Mouse (Mus musculus): Measurements from ENCODE around the gene Vps35l.

GRCm38 (mm10) chr7:118788481-118788880 is 48.5 kb downstream of the Vps35l start:
- TF ChIP-seq TAL1 (conservative IDR thresholded peaks at IDR 0.05; ENCODE audit: low read depth, low read length): no peak
- TF ChIP-seq CTCF (IDR thresholded peaks at IDR 0.05; ENCODE audit: low read depth, low read length): no peak
- TF ChIP-seq GATA1 (IDR thresholded peaks at IDR 0.05; ENCODE audit: borderline replicate concordance, low read length): no peak

All from G1E (cell line).